Mouse (Mus musculus) ES-E14 (cell line): Measurements from ENCODE around the gene Ap5s1.

Experiments
- CHD2 ChIP-seq: IDR thresholded peaks from 2 replicates; pipeline ENCODE4 v1.6.1; 2014; ENCODE audit warnings: mild to moderate bottlenecking, low read depth, low read length, inconsistent platforms
- HCFC1 ChIP-seq: IDR thresholded peaks from 2 replicates; pipeline ENCODE4 v1.6.1; 2012; ENCODE audit warnings: low read length, inconsistent platforms, borderline replicate concordance; ENCODE audit not compliant: insufficient read depth
- MAFK ChIP-seq: IDR thresholded peaks from 2 replicates; pipeline ENCODE4 v1.6.1; 2014; ENCODE audit warnings: mild to moderate bottlenecking, low read depth, low read length, inconsistent platforms; ENCODE audit not compliant: insufficient read depth
- ZC3H11A ChIP-seq: IDR thresholded peaks from 2 replicates; pipeline ENCODE4 v1.6.1; 2012; ENCODE audit warnings: low read depth, mild to moderate bottlenecking, inconsistent platforms, low read length, borderline replicate concordance
- ZNF384 ChIP-seq: IDR thresholded peaks from 2 replicates; pipeline ENCODE4 v1.6.1; 2012; ENCODE audit warnings: low read depth, low read length, inconsistent platforms

GRCm38 (mm10) chr2:131232558-131232957, 25.7 kb downstream of the Ap5s1 start:
- no peak for TF ChIP-seq CHD2
- TF ChIP-seq ZNF384 = no peak
- TF ChIP-seq ZC3H11A = no peak
- no peak for TF ChIP-seq HCFC1
- TF ChIP-seq MAFK = no peak
